Mouse (Mus musculus): ENCODE data around the gene Tcf20.

Tcf20 gene

DNA sequence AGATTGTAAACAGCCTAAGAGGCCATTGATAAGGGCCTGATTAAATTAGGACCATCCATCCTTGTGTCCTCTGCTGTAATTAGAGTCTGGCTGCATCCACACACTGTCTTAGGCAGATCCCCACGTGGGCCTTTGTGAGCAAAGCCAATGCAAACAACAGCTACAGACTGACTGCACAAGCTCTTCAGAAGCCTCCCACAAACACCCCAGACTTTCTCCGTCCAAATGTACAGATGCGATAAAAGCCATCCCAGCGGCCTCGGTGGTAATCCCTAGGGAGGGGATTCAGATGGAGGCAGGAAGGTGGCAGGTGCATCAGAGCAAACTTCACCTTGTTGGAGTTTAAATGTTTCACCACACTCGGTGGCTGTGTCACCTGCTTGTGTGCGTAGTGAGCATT lies 7.6 kb upstream of the Tcf20 start:
- CTCF ChIA-PET = no interaction called here

GRCm38 (mm10) chr15:82992911-82993310 lies 5.2 kb upstream of the Tcf20 start:
- CTCF ChIA-PET = interaction anchor here (0.7 kb wide), 1 partner anchor 125 kb away, joined by 17 read pairs; no protein-coding TSS in a partner anchor

DNA sequence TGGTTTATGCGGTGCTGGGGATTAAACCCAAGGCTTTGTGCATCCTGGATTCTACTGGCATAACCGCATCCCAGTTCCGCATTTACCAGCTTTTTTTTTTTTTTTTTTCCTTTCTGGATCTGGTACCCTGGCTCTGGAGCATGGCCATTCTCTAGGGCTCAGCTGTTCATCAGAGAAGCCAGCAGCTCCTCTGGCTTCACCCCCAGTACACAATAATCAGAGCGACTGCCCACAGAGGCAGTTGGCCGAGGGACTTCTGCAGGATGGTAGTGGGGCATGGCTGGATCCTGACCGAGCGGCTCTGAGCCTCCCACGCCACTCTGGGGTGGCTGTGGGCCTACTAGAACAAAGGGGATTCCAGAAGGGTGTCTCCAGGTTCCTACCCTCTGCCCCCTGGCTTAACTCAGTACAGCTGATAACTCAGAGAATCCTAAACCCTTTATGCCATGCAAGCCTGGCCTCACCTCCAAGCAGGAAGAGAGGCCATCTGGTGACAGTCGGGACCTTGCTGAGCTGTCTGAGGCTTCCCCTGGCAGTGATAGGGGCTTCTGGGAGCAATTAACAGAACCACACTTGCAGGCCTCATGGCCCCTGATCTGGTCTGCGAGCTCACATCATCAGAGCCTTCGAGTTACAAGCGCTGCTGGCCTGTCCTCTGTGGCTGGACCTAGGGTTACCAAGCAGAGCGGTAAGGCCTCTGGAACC lies 4.6 kb upstream of the Tcf20 start:
- CTCF ChIA-PET = interaction anchor here (0.6 kb wide), 1 partner anchor 44 kb away, joined by 8 read pairs; no protein-coding TSS in a partner anchor

GRCm38 (mm10) chr15:82989190-82989704 lies 1.6 kb upstream of the Tcf20 start:
- CTCF ChIA-PET = interaction anchor here (0.6 kb wide), 1 partner anchor 1959 kb away, joined by 8 read pairs; no protein-coding TSS in a partner anchor

- CTCF ChIA-PET = interaction anchor here (0.6 to 1.1 kb wide), 2 partner anchors 13 to 15 kb away, joined by 3 read pairs; no protein-coding TSS in a partner anchor
These were observed 499 bp downstream of the Tcf20 start for GRCm38 (mm10) chr15:82987014-82987731.

DNA sequence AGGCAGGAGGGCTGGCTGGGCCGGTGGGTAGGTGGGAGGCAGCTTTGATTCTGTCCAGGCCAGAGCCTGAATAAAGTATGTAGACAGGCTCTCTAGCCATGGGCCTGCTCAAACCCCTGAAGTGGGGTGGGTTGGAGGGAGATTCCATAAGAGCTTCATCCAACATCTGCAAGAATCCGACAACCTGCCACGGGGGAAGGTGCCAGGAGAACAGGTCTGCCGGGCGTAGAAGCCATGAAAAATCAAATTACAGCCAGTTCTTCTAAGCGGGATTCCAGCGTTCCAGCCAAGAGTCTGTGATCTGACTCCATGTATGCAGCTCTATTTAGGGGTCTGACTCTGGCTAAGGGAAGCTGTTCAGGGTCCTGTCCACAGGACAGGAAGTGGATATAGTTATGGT lies 3.1 kb downstream of the Tcf20 start:
- CTCF ChIA-PET = no interaction called here

DNA sequence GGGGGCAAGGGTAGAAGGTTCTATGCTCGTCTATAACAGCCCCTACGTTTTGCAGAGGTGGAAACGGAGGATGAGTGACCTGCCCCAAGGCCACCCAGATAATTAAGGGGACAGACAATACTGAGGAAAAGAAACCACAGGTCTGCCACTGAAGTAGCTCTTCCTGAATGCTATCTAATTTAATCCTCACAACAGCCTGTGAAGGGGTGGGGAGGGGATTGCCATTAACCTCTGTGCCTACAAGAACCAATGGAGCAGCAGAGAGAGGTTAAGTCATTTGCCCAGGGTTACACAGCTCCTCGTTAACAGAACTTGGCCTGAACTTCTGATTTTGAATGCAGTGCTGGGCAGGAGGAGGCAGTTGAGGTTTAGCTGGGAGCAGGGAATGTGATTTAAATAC lies 3.6 kb downstream of the Tcf20 start:
- CTCF ChIA-PET = no interaction called here

GRCm38 (mm10) chr15:82983416-82984026 lies 4.2 kb downstream of the Tcf20 start:
- CTCF ChIA-PET = no interaction called here

GRCm38 (mm10) chr15:82982724-82983415 lies 4.8 kb downstream of the Tcf20 start:
- CTCF ChIA-PET = no interaction called here

GRCm38 (mm10) chr15:82981676-82982520 lies 5.8 kb downstream of the Tcf20 start:
- CTCF ChIA-PET = interaction anchor here (0.6 kb wide), 1 partner anchor 27 kb away, joined by 3 read pairs; no protein-coding TSS in a partner anchor

DNA sequence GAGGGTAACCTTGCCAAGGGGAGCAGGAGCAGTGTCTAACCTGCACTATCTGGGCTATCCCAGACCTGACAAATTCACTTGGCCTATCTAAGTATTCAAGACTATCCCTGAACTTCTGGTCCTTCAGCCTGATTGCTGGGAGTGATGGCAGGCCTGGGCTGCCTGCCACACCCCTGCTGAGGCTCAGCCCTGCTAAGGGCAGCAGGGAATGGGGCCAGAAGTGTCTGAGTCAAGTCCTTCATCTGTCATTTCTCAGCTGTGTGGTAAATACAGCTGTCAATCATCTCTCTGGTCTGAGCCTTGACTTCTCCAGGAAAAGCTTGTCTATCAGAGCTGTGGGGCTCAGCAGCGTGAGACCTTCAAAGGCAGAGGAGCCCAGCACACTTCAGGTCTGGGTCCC lies 8.1 kb downstream of the Tcf20 start:
- CTCF ChIA-PET = no interaction called here

DNA sequence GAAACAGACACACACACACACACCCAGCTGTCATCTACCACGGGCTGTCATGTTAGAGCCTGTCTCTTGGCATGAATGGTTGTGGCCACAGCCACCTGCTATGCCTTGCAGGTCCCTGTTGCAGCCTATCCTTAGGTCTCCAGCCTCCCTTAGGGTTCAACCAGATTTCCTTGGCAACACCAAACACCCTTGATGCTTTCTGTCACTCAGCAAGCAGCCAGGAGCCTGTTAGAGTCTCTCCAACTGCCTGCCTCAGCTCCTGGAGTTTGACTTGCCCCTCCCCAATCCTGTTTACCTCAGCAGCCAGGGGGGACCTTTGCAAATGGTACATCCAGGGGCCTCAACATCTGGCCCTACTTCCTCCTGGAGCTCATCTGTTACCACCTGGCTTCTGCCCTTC lies 13.2 kb downstream of the Tcf20 start:
- CTCF ChIA-PET = interaction anchor here (0.5 kb wide), 1 partner anchor 13 kb away, joined by 3 read pairs; the partner anchor contains the start of gene Tcf20

GRCm38 (mm10) chr15:82969206-82969721 lies 18.4 kb downstream of the Tcf20 start:
- CTCF ChIA-PET = interaction anchor here (0.7 kb wide), 2 partner anchors 20 to 29 kb away, joined by 3 to 7 read pairs; no protein-coding TSS in a partner anchor

GRCm38 (mm10) chr15:82968449-82968848 lies 19.2 kb downstream of the Tcf20 start:
- CTCF ChIA-PET = no interaction called here

DNA sequence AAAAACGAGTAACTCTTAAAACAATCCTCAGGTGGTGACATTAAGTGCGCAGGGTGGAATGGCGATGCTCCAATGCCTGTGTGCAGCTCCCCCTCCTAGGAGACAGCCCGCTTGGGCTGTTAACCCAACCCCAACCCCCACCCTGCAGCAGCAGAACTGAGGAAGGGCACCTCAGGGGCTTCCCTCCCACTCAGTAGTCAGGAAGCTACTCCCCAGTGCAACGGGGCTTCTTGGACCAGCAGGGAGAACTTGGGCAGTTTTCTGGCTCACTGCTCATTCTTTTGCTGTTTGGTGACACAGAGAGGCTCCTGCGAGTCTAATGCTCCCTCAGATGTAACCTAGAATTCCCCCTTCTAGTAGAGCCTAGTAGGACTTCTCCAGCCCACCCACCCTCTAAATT lies 19.7 kb downstream of the Tcf20 start:
- CTCF ChIA-PET = no interaction called here

GRCm38 (mm10) chr15:82964266-82964825 lies 23.3 kb downstream of the Tcf20 start:
- CTCF ChIA-PET = interaction anchor here (0.6 kb wide), 1 partner anchor 1713 kb away, joined by 6 read pairs; no protein-coding TSS in a partner anchor

- CTCF ChIA-PET = interaction anchor here (0.6 kb wide), 2 partner anchors 68 to 1714 kb away, joined by 3 to 6 read pairs; no protein-coding TSS in a partner anchor
These were observed 24.0 kb downstream of the Tcf20 start for GRCm38 (mm10) chr15:82963556-82964156.

GRCm38 (mm10) chr15:82963090-82963489 lies 24.6 kb downstream of the Tcf20 start:
- CTCF ChIA-PET = no interaction called here

DNA sequence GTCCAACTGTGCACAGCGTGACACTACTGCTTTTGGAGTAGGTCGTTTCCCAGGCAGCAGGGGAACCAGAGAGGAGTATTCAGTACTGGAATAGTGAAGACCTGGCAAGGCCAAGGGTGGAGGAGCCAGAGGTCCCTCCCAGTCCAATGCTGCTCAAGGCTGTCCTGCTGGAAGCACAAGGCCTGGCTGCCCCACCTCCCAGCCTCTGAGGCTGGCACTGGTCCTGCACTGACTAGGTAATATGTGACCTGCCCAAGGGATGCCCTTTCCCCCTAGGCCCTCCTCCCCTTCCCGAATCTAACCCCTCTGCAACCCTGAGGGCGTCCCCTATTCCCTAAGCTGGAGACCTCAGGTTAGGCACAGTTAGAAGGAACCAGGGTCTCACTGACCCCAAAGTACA lies 25.1 kb downstream of the Tcf20 start:
- CTCF ChIA-PET = no interaction called here
